Mouse (Mus musculus): ENCODE measurements around the gene Olfr2.
"Not testable (repeated sequence)": the region's sequence is repeated elsewhere in the genome, so short reads cannot be mapped to it uniquely, and the experiment has no call there.

The Olfr2 gene

DNA sequence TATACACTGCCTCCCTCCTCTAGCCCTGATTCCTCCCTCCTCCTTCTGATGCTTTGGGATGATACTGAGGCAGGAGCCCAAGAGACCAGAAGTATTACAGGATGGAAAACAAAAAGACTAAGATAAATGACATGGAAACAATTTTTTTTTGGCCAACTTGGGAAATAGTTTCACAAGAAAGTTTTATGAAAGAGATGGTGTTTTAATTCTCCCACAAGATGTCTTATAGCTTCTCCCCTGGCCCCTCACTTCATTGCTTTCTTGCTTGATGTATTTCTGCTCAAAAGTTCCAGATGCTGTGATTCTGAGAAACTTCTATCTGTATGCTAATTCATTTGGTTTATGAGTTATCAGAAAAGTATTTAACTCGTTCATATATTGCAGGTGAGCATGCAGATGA, at the start of gene Olfr2:
Olfr2 (minus strand) TSS at position 101 of the 400 bp plus-strand sequence.
- DNase-seq: no peak

DNA sequence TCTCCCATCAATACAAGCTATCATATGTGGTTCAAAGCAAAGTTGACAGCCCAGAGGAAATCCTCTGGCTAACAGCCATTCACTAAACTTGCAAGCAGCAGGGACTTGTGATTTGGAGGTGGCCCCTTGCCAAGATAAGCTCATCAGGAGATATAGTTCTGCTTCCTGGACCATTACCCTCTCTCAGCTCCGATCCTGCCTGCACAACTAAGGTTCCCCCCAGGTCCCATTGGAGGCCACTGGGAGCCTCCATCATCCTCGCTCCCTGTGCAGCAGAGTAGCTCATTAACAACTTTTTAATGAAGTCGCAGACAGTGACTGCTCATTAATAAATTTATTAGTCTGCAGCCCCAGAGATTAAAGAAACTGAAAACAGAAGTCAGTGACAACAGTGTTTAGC, 41.7 kb upstream of the Olfr2 start:
- no peak for DNase-seq

DNA sequence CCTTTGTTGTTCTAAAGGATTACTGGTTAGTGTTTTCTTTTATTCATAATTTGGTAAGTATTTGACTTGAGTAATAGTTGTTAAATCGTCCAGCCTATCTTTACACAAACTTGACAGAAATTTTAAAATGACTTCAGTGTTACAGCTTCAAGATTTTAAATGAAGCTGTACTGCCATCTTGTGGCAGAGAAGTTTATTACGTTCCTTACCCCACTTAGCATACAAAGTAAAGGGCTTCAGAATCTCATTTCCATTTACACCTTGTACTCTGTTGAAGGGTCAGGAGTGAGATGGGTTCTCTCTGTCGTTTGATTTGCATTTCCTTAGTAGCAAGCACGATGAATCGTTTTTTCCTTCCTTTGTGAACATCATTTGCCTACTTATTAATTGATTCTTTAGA, 40.0 kb upstream of the Olfr2 start:
- DNase-seq: no peak

DNA sequence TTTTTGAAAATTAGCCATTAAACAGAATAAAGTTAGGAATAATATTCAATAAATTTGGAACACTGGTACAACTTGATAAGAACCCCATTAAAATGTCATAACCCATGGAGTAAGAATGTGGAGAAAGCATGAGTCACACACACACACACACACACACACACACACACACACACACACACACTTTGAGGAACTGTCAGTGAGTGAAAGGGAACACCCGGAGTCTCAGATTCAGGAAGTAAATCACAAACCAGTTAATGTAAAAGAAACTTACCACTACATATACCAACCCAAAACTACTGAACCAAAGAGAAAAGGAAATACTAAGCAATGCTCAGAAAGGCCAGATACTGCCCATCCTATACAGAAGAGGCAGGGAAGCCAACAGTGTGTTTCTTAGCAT, 38.5 kb upstream of the Olfr2 start:
- DNase-seq: no peak

DNA sequence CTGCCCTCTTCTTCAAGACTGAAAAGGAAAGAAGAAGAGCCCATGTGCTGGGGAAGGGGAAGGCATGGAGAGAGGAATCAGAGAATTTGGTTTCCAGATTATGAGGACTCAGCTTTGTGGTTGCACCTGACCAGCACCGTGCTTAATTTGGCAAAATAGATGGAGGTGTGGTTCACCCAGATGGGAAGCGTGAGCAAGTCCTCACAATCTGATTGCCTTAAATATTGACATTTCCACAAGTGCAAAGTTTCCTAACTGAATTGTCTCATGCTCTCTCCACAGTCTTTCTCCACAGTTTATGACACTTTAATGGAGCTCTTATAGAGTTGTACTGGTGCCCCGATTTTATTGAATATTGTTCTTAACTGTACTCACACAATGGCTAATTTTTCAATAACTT, 37.3 kb upstream of the Olfr2 start:
- no peak for DNase-seq

DNA sequence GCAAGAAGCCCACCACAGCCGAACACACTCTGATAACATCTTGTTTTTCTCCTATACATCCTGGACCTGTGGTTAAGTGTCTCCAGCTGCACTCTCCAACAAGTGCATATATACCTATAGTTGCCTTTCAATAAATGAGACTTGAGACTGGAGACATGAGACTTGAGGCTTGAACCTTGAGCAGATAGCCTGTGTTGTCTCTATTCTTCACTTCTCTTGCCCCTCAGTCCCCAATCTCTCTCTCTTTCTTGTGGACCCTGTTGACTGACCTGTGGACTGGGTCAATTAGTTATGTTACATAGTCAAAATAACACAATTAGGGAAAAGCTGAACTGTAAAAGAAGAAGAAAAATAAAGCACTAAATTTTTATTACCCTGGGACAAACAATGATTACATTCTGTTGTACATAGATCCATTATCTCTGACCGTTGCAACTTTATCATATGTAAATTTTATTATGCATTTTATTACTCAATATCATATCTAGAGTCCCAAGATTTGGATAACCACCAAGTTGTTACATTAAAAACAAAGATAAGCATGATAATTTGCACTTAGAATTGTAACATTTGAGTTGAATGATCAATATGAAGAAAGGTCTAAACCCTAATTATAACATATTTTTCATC, 34.2 kb upstream of the Olfr2 start:
- DNase-seq: no peak

DNA sequence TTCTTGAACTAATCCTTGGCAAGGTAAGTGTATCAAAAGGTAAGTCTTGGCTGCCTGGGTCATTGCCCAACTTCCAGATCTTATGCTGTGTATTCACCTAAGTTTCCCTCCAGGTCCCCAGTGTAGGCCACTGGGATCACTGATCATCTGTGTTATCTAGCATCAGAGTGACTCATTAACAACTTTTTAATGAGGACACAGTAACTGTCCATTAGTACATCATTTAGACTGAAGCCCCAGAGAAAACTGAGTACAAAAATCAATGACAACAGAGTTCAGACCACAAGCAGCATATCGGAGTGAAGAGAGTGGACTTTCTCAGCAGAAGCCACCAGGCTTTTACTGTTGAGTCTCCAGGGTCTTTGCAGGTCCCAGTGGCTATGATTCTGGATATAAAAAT, 25.0 kb upstream of the Olfr2 start, which contains the start of gene Olfr713:
Olfr713 (plus strand) TSS at position 301 of the 400 bp plus-strand sequence.
- no peak for DNase-seq

DNA sequence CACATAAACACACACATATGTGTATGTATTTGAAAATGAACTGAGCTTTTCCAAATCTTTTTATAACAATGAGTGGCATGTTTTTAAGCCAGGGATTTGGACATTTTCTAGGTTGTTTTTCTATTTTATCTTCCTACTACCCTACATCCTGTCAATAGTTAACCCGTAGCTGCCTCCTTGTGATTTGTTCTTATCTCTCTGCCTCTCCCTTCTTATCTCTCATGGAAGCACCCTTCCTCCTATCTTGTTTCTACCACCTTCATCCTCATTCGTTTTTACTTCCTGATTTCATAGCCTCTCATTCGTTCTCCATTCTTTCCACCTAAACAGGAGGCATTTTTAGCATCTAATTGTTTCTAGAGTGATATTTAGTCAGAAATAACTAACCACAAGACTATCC, 1.7 kb downstream of the Olfr2 start:
- DNase-seq: no peak

DNA sequence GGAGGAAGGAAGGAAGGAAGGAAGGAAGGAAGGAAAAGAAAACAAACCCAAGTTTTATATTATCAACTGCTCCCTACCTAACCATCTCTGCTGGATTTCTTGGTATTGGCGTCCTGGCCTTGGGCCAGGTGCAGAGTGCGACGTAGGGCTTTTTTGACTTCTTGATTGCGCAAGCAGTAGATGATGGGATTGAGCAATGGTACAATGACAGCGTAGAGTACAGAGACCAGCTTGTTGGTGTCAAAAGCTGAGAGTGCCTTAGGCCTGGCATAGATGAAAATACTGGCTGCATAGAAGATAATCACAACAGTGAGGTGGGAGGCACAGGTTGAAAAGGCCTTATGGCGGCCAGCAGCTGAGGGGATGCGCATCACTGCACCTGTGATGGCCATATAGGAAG, 5.1 kb downstream of the Olfr2 start:
- no peak for DNase-seq

DNA sequence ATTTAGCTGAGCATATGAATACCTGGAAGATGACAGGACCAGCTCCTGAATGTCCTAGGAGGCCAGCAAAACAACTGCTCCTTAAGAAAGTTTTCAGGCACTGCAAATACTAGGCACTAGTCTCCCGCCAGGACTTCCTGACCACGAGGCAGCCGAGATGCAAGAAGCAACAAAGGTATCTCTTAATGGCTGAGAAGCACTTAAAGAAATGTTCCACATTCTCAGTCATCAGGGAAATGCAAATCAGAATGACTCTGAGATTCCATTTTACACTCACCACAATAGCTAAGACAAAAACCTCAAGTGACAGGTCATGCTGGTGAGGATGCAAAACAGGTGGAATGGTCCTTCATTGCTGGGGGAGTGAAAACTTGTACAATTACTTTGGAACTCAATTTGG, 20.6 kb downstream of the Olfr2 start:
- no peak for DNase-seq

DNA sequence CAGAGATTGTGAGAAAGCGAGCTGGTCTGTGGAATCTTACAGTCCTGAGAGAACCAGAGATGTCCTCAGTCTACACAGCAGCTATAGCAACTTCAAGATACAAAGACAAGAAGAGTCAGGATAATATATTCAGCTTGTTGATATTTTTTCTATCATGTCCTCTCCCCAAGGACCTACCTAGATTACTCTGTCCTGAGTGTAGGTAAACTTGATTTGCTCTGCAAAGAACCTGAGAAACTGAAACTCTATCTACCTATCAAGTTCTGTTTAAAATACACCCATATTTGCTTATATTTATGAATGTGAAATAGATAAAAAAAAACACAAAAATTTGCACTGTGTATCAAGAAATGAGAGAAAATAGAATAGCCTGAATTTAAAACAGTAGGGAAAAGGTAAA, 30.5 kb downstream of the Olfr2 start, which contains the start of gene Olfr711:
Olfr711 (minus strand) TSS at position 101 of the 400 bp plus-strand sequence.
- DNase-seq: no peak

DNA sequence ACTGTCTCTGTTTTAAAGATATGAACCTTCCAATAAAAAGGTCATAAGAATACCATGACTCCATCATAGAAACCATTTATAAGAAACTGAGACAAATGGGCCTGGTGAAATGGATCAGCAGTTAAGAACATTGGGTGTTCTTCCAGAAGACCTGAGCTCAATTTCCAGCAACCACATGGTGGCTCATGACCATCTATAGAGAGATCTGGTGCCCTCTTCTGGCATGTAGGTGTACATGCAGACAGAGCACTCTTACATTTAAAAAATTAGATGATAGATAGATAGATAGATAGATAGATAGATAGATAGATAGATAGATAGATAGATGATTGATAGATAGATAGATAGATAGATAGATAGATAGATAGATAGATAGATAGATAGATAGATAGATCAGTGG, 38.4 kb downstream of the Olfr2 start:
- not testable (repeated sequence) for DNase-seq

DNA sequence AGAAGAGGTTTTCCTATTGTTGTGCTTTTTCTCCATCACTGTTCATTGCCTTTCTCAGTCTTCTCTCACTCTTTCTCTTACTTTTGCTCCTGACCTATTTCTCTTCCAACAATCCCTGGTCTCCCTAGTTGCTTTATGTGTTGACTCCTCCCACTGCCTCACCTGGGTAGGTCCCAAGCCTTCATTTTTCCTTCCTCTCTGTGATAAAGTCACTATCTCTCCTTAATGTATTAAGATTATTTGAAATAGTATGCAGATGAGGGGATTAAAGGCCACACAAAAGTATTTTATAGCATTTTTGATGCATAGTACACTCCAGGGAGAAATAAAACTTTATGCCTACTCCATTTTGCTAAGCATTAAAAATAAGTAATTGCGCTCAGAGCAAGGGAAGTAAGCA, 42.0 kb downstream of the Olfr2 start, which contains the start of gene Olfr6:
Olfr6 (minus strand) TSS at position 101 of the 400 bp plus-strand sequence.
- no peak for DNase-seq

DNA sequence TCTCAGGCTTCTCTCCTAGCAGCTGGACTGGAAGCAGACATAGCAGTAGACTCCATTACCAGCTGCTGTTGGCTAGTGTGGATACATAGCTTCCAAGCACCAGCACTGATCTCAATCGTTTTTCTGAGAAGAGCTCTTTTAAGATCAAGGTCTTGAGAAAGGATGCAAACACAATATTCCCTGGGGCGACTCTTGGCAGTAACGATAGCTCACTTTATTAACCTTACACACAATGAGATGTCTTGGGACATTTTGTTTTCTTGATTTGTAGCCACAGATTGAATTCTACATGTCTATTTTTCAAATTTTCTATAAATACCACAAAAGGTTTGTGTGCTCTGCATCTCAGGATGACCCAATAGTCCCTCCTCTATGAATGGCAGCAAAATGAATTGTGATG, 57.7 kb downstream of the Olfr2 start, which contains the start of gene Olfr710:
Olfr710 (minus strand) TSS at position 101 of the 400 bp plus-strand sequence.
- DNase-seq: no peak
